Mouse (Mus musculus): ENCODE measurements at regions not wholly inside any gene's neighbourhood (a gene's known extent, or its start where the extent isn't known, plus 50 kb on each side); places are given as distances from the start of the nearest gene placed in this dataset.

- DNase-seq (ENCODE audit: extremely low spot score in 1 of 2, low spot score in 1 of 2): peak; percentile 8 to 13
Measured at GRCm38 (mm10) chr3:120570806-120571425, 600.6 kb downstream of the Rwdd3 start.

- no peak for DNase-seq (ENCODE audit: extremely low spot score in 1 of 2, low spot score in 1 of 2)
Measured at GRCm38 (mm10) chr3:120541556-120542476, 629.7 kb downstream of the Rwdd3 start.

GRCm38 (mm10) chr3:120533901-120534300 is 637.6 kb downstream of the Rwdd3 start:
- DNase-seq (ENCODE audit: extremely low spot score in 1 of 2, low spot score in 1 of 2): no peak

- DNase-seq (ENCODE audit: extremely low spot score in 1 of 2, low spot score in 1 of 2): peak in 1 of 2 experiments; percentile 8
Measured at GRCm38 (mm10) chr3:120531880-120532580, 639.5 kb downstream of the Rwdd3 start.

GRCm38 (mm10) chr3:120511651-120512050 is 659.8 kb downstream of the Rwdd3 start:
- no peak for DNase-seq (ENCODE audit: extremely low spot score in 1 of 2, low spot score in 1 of 2)

GRCm38 (mm10) chr3:120498937-120499336 is 672.6 kb downstream of the Rwdd3 start:
- DNase-seq (ENCODE audit: extremely low spot score in 1 of 2, low spot score in 1 of 2): no peak

GRCm38 (mm10) chr3:120477934-120478333 is 693.6 kb downstream of the Rwdd3 start:
- no peak for DNase-seq (ENCODE audit: extremely low spot score in 1 of 2, low spot score in 1 of 2)

GRCm38 (mm10) chr3:120477232-120477631 is 693.0 kb upstream of the Ptbp2 start:
- no peak for DNase-seq (ENCODE audit: extremely low spot score in 1 of 2, low spot score in 1 of 2)

GRCm38 (mm10) chr3:120473645-120474038 is 689.4 kb upstream of the Ptbp2 start:
- peak in 1 of 2 experiments; percentile 7 for DNase-seq (ENCODE audit: extremely low spot score in 1 of 2, low spot score in 1 of 2)

- DNase-seq (ENCODE audit: extremely low spot score in 1 of 2, low spot score in 1 of 2): peak in 1 of 2 experiments; percentile 3
Measured at GRCm38 (mm10) chr3:120472687-120473644, 688.7 kb upstream of the Ptbp2 start.

- DNase-seq (ENCODE audit: extremely low spot score in 1 of 2, low spot score in 1 of 2): no peak
Measured at GRCm38 (mm10) chr3:120471878-120472444, 687.7 kb upstream of the Ptbp2 start.

- no peak for DNase-seq (ENCODE audit: extremely low spot score in 1 of 2, low spot score in 1 of 2)
Measured at GRCm38 (mm10) chr3:120468887-120469286, 684.6 kb upstream of the Ptbp2 start.

- DNase-seq (ENCODE audit: extremely low spot score in 1 of 2, low spot score in 1 of 2): no peak
Measured at GRCm38 (mm10) chr3:120460717-120461116, 676.5 kb upstream of the Ptbp2 start.

GRCm38 (mm10) chr3:120457912-120458311 is 673.6 kb upstream of the Ptbp2 start:
- DNase-seq (ENCODE audit: extremely low spot score in 1 of 2, low spot score in 1 of 2): no peak

GRCm38 (mm10) chr3:120441127-120441526 is 656.9 kb upstream of the Ptbp2 start:
- DNase-seq (ENCODE audit: extremely low spot score in 1 of 2, low spot score in 1 of 2): no peak

- DNase-seq (ENCODE audit: extremely low spot score in 1 of 2, low spot score in 1 of 2): no peak
Measured at GRCm38 (mm10) chr3:120430285-120430684, 646.0 kb upstream of the Ptbp2 start.

GRCm38 (mm10) chr3:120416634-120417033 is 632.4 kb upstream of the Ptbp2 start:
- DNase-seq (ENCODE audit: extremely low spot score in 1 of 2, low spot score in 1 of 2): no peak

GRCm38 (mm10) chr3:120375688-120376289 is 591.5 kb upstream of the Ptbp2 start:
- DNase-seq (ENCODE audit: extremely low spot score in 1 of 2, low spot score in 1 of 2): no peak

- no peak for DNase-seq (ENCODE audit: extremely low spot score in 1 of 2, low spot score in 1 of 2)
Measured at GRCm38 (mm10) chr3:120342747-120343377, 558.6 kb upstream of the Ptbp2 start.

Data from layer of hippocampus, postnatal 25 days (tissue).